In genomic region chr11:79197846-79198235, GRCm38 (mm10) we compare ENCODE assay signal across 16 mouse cellular contexts.
"Had no signal": no experiment of that assay in that cellular context is flagged by ENCODE, and none has a peak within 500 bp of the region (broad histone marks: within the 10 kb centered on the region; RNA-seq: fewer than 3 reads in every experiment).

No protein-coding gene starts in this region.

- DNase-seq: kidney, adult 2 months; kidney, postnatal 14 days; liver, embryonic 13.5 days; liver, postnatal 0 days; lung, postnatal 14 days; right cerebral cortex, postnatal 4 days; spleen, adult 18-20 months; thymus, adult 2 months; thymus, postnatal 36 days had no signal

- H3K27ac ChIP-seq: kidney, embryonic 15.5 days; limb, embryonic 15.5 days; liver, embryonic 13.5 days; lung, embryonic 15.5 days; midbrain, embryonic 10.5 days; neural tube, embryonic 13.5 days; stomach, embryonic 15.5 days had no signal

- H3K4me2 ChIP-seq: kidney, embryonic 15.5 days; limb, embryonic 15.5 days; liver, embryonic 13.5 days; lung, embryonic 15.5 days; neural tube, embryonic 13.5 days; stomach, embryonic 15.5 days had no signal

- H3K4me3 ChIP-seq: kidney, embryonic 15.5 days; limb, embryonic 15.5 days; liver, embryonic 13.5 days; lung, embryonic 15.5 days; midbrain, embryonic 10.5 days; neural tube, embryonic 13.5 days; stomach, embryonic 15.5 days had no signal

- ATAC-seq: liver, postnatal 0 days; midbrain, embryonic 16.5 days had no signal

- H3K27me3 ChIP-seq: limb, embryonic 15.5 days; lung, embryonic 15.5 days; neural tube, embryonic 13.5 days; stomach, embryonic 15.5 days had no signal

- H3K9me3 ChIP-seq: kidney, embryonic 15.5 days; limb, embryonic 15.5 days; liver, embryonic 13.5 days; lung, embryonic 15.5 days; midbrain, embryonic 10.5 days; neural tube, embryonic 13.5 days; stomach, embryonic 15.5 days had no signal

- H3K36me3 ChIP-seq: kidney, embryonic 15.5 days; limb, embryonic 15.5 days; liver, embryonic 13.5 days; lung, embryonic 15.5 days; midbrain, embryonic 10.5 days; neural tube, embryonic 13.5 days; stomach, embryonic 15.5 days had no signal

- H3K9ac ChIP-seq: kidney, embryonic 15.5 days; limb, embryonic 15.5 days; liver, embryonic 13.5 days; liver, postnatal 0 days; lung, embryonic 15.5 days; neural tube, embryonic 13.5 days; stomach, embryonic 15.5 days had no signal
